Comparison of ENCODE assay signal across 22 mouse cellular contexts in genomic region chr13:95237488-95237887, GRCm38 (mm10).
"Had no signal": no experiment of that assay in that cellular context is flagged by ENCODE, and none has a peak within 500 bp of the region (broad histone marks: within the 10 kb centered on the region; RNA-seq: fewer than 3 reads in every experiment).

No protein-coding gene starts in this region.

- DNase-seq: gastrocnemius, postnatal 14 days; gastrocnemius, postnatal 36 days; heart, adult 18-20 months; heart, postnatal 10 days; kidney, adult 11 months; kidney, adult 2 months; kidney, adult 9 months; kidney, postnatal 14 days; kidney, postnatal 36 days; layer of hippocampus, adult 9-11 months; layer of hippocampus, postnatal 36 days; left cerebral cortex, postnatal 4 days had no signal

- H3K9me3 ChIP-seq: heart, embryonic 10.5 days; heart, embryonic 12.5 days; hindbrain, embryonic 13.5 days; hindbrain, embryonic 15.5 days; limb, embryonic 15.5 days had no signal

- H3K4me1 ChIP-seq: heart, embryonic 10.5 days; heart, embryonic 12.5 days; hindbrain, embryonic 13.5 days; hindbrain, embryonic 15.5 days; kidney, embryonic 15.5 days; limb, embryonic 13.5 days; limb, embryonic 15.5 days had no signal

- H3K27me3 ChIP-seq: hindbrain, embryonic 13.5 days; hindbrain, embryonic 15.5 days; kidney, embryonic 15.5 days; limb, embryonic 13.5 days; limb, embryonic 15.5 days had no signal

- H3K4me2 ChIP-seq: heart, embryonic 12.5 days; hindbrain, embryonic 13.5 days; hindbrain, embryonic 15.5 days; kidney, embryonic 15.5 days; limb, embryonic 13.5 days; limb, embryonic 15.5 days had no signal

- H3K9ac ChIP-seq: heart, embryonic 12.5 days; hindbrain, embryonic 13.5 days; hindbrain, embryonic 15.5 days; kidney, embryonic 15.5 days; limb, embryonic 13.5 days; limb, embryonic 15.5 days had no signal

- H3K27ac ChIP-seq: heart, embryonic 10.5 days; hindbrain, embryonic 13.5 days; hindbrain, embryonic 15.5 days; hindbrain, postnatal 0 days; kidney, embryonic 15.5 days; kidney, postnatal 0 days; limb, embryonic 13.5 days; limb, embryonic 15.5 days had no signal

- H3K36me3 ChIP-seq: heart, embryonic 10.5 days; heart, embryonic 12.5 days; hindbrain, embryonic 13.5 days; hindbrain, embryonic 15.5 days; kidney, embryonic 15.5 days; limb, embryonic 13.5 days; limb, embryonic 15.5 days had no signal

- H3K4me3 ChIP-seq: heart, embryonic 10.5 days; heart, embryonic 12.5 days; hindbrain, embryonic 13.5 days; hindbrain, embryonic 15.5 days; kidney, embryonic 15.5 days; limb, embryonic 13.5 days; limb, embryonic 15.5 days had no signal

- ATAC-seq: hindbrain, postnatal 0 days; intestine, embryonic 16.5 days had no signal
